Mouse (Mus musculus) liver, embryonic 14.5 days (tissue): ENCODE measurements around the gene Megf8. TPM values are rescaled to one million over a fixed set of nuclear protein-coding genes. Genes with fewer than 3 reads are reported as not detected.

Source experiments
- ATAC-seq: fragments of 200-750 bp; cut with Nextera tagmentation; 2 replicates; pipeline ENCODE4 v1.8.0; 2017; ENCODE audit warnings: moderate number of reproducible peaks, mild to moderate bottlenecking, moderate library complexity; ENCODE audit not compliant: insufficient read depth
- DNase-seq, 3 experiments: peaks; one replicate each; pipeline ENCODE4 v3.0.0-alpha.2; 2012 to 2013; ENCODE audit warnings: low read depth in 3 of 3, low spot score in 3 of 3
- H3K27ac ChIP-seq: fragments of 300-500 bp; sonication (generic); 2 replicates; pipeline ENCODE4 v1.5.1; 2014; ENCODE audit warnings: moderate library complexity, mild to moderate bottlenecking, control low read depth, inconsistent platforms
- H3K27me3 ChIP-seq: fragments of 300-500 bp; sonication (generic); 2 replicates; pipeline ENCODE4 v1.6.1; 2014; ENCODE audit warnings: mild to moderate bottlenecking, low read length, moderate library complexity; ENCODE audit not compliant: control insufficient read depth, insufficient read depth
- H3K36me3 ChIP-seq: fragments of 300-500 bp; sonication (generic); replicated peaks from 2 replicates; pipeline ENCODE4 v1.6.1; 2014; ENCODE audit warnings: low read depth; ENCODE audit not compliant: control insufficient read depth, insufficient read depth
- H3K4me1 ChIP-seq, 2 experiments: fragments of 200-500 bp in 1 of 2; fragments of 300-500 bp in 1 of 2; sonication (generic) in 1 of 2; replicated peaks; 2 replicates each; pipeline ENCODE4 v1.6.1; 2012 to 2014; ENCODE audit warnings: antibody characterized with exemption in 1 of 2, inconsistent platforms in 1 of 2, low read length in 1 of 2; ENCODE audit not compliant: control insufficient read depth in 2 of 2, insufficient read depth in 2 of 2
- H3K4me2 ChIP-seq: fragments of 300-500 bp; sonication (generic); 2 replicates; pipeline ENCODE4 v1.6.1; 2014; ENCODE audit warnings: low read depth, mild to moderate bottlenecking, control low read depth, moderate library complexity
- H3K4me3 ChIP-seq, 2 experiments: fragments of 200-500 bp in 1 of 2; fragments of 300-500 bp in 1 of 2; sonication (generic) in 1 of 2; 2 replicates each; pipeline ENCODE4 v1.5.1; 2012 to 2014; ENCODE audit warnings: low read depth in 2 of 2, low read length in 2 of 2, mild to moderate bottlenecking in 2 of 2, control low read depth in 1 of 2, inconsistent platforms in 1 of 2, moderate library complexity in 1 of 2; ENCODE audit not compliant: insufficient read depth in 1 of 2
- H3K9ac ChIP-seq: fragments of 300-500 bp; sonication (generic); replicated peaks from 2 replicates; pipeline ENCODE4 v1.6.1; 2014; ENCODE audit warnings: mild to moderate bottlenecking, control low read depth, moderate library complexity
- H3K9me3 ChIP-seq: fragments of 300-500 bp; sonication (generic); 2 replicates; pipeline ENCODE4 v1.6.1; 2016; ENCODE audit warnings: low read length, mixed read lengths; ENCODE audit not compliant: control insufficient read depth
- CTCF ChIP-seq: IDR thresholded peaks from 2 replicates; pipeline ENCODE4 v1.5.1; 2016; ENCODE audit warnings: antibody characterized with exemption, low read depth, control low read depth
- EP300 ChIP-seq: IDR thresholded peaks from 2 replicates; pipeline ENCODE4 v1.6.1; 2016; ENCODE audit warnings: antibody characterized with exemption, low read depth
- WGBS: fragments of 180-500 bp; shearing (Covaris S2); extraction: QIAGEN DNeasy Blood & Tissue Kit; methylation state at CpG from one replicate; pipeline ENCODE4 v1.1.7; 2014; ENCODE audit not compliant: insufficient replicate concordance; 5-methylcytosine and 5-hydroxymethylcytosine counted together
- polyA plus RNA-seq, 2 experiments: library from polyadenylated mRNA; depleted of rRNA in 1 of 2; stranded (reverse) in 1 of 2; unstranded in 1 of 2; fragments of >200 nt; fragmentation: Nextera tagmentation in 1 of 2; extraction: Ambion mirVana in 1 of 2; gene quantifications; 2 replicates each; pipeline versions ENCODE4 v1.2.1 to v1.2.3; 2012 to 2014

Gene Megf8
- polyA plus RNA-seq, 2 experiments: 0.53 to 1.3 TPM

DNA sequence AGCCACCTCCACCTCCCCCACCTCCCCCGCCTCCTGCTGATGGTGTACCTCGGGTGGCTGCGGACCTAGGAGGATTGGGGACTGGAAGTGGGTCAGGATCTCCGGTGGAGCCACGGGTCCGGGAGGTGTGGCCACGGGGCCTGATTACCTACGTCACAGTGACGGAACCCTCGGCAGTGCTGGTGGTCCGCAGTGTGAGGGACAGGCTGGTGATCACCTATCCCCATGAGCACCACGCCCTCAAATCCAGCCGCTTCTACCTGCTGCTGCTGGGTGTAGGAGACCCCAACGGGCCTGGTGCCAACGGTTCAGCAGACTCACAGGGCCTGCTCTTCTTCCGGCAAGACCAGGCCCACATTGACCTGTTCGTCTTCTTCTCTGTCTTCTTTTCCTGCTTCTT is 46.7 kb downstream of the Megf8 start:
- no peaks in the 10 kb centered on the region for H3K9me3 ChIP-seq
- no peak overlapping the region for H3K4me3 ChIP-seq
- DNase-seq (no peak), ATAC-seq (no peak)
- no peaks in the 10 kb centered on the region for H3K36me3 ChIP-seq
- no peak overlapping the region for H3K4me2 ChIP-seq
- peaks cover 20% of the 10 kb centered on the region for H3K27me3 ChIP-seq
- H3K27ac ChIP-seq: no peak overlapping the region
- no peaks in the 10 kb centered on the region for H3K4me1 ChIP-seq
- WGBS: 73% methylated on average over 17 of the region's 17 CpGs
- TF ChIP-seq CTCF (no peak), EP300 (no peak)
- no peak overlapping the region for H3K9ac ChIP-seq

GRCm38 (mm10) chr7:25365937-25366625 is 49.1 kb downstream of the Megf8 start:
- H3K4me3 ChIP-seq: no peak overlapping the region
- DNase-seq (no peak), ATAC-seq (no peak)
- peaks cover 34% of the 10 kb centered on the region for H3K27me3 ChIP-seq
- H3K4me1 ChIP-seq: no peaks in the 10 kb centered on the region
- 46% methylated on average over 13 of the region's 13 CpGs for WGBS
- no peak overlapping the region for H3K9ac ChIP-seq
- H3K4me2 ChIP-seq: no peak overlapping the region
- no peak overlapping the region for H3K27ac ChIP-seq
- H3K36me3 ChIP-seq: no peaks in the 10 kb centered on the region
- TF ChIP-seq CTCF: no peak
- no peak for TF ChIP-seq EP300
- no peaks in the 10 kb centered on the region for H3K9me3 ChIP-seq

- H3K4me1 ChIP-seq: no peaks in the 10 kb centered on the region
- no peak overlapping the region for H3K27ac ChIP-seq
- no peak overlapping the region for H3K9ac ChIP-seq
- peaks cover 34% of the 10 kb centered on the region for H3K27me3 ChIP-seq
- no peak for DNase-seq
- H3K4me2 ChIP-seq: no peak overlapping the region
- TF ChIP-seq EP300 (no peak), CTCF (peak; percentile 39; the same call in 1 of the 2 replicates)
- 4% methylated on average over 33 of the region's 33 CpGs for WGBS
- H3K4me3 ChIP-seq: no peak overlapping the region
- no peaks in the 10 kb centered on the region for H3K36me3 ChIP-seq
- no peak for ATAC-seq
- no peaks in the 10 kb centered on the region for H3K9me3 ChIP-seq
Measured at GRCm38 (mm10) chr7:25367632-25368293, 50.8 kb downstream of the Megf8 start.

DNA sequence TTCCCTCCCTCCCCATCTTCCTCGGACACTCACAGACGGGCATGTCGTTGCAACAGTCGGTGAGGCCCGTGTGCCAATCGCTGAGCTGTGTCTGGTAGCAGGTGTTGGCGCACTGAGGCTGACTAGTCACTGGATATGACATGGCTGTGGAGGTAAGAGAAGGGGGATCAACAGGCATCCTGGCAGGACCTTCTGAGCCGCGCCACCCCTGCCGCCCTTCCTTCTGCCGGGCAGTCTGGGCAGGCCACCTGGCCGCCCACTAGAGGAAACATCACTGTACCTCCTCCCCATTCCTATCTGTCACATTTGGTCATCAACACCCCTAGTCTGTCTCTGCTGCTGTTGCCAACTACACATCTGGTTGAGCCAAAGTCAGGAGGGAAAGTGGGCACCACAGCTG is 51.4 kb downstream of the Megf8 start:
- H3K9ac ChIP-seq: no peak overlapping the region
- no peak overlapping the region for H3K4me3 ChIP-seq
- no peaks in the 10 kb centered on the region for H3K4me1 ChIP-seq
- TF ChIP-seq EP300 (no peak), CTCF (no peak)
- DNase-seq: no peak
- 28% methylated on average over 12 of the region's 12 CpGs for WGBS
- no peak overlapping the region for H3K27ac ChIP-seq
- H3K36me3 ChIP-seq: no peaks in the 10 kb centered on the region
- H3K4me2 ChIP-seq: no peak overlapping the region
- H3K9me3 ChIP-seq: no peaks in the 10 kb centered on the region
- no peak for ATAC-seq
- peaks cover 34% of the 10 kb centered on the region for H3K27me3 ChIP-seq

DNA sequence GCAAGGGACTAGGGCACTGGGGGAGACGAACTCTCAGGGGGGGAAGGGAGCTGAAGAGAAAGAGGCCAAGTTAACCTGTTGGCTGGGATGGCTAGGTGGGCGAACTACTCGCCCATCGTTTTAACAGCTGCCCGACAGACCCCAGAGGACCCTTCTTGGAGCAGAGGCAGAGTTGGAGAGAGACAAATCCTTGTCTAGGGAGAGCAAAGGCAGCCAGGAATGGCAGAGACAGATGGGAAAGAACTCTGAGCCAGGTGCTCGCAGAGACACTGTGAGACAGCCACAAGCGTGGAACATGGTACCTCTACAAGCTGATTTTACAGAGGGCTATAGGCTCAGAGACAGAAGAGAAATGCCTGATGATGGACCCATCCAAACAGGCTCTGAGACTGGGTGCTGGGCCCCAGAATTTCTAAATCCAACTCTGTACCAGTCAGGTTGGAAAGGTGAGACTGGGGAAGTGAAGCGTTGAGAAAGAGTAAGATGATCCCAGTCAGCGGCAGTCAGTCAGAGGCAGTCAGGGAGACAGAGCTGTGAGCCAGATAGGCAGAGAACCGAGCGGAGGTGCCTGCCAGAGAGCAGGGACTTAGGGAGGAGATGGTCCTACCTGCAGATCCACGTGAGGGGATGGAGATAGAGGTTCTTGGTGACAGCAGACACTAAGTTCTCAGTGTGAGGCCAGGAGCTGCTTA is 52.2 kb downstream of the Megf8 start, which contains the start of gene Cnfn:
Cnfn (minus strand) TSS at position 667 of the 692 bp plus-strand sequence.
- peaks cover 34% of the 10 kb centered on the region for H3K27me3 ChIP-seq

More for the DNA sequence above, 52.2 kb downstream of the Megf8 start, which contains the start of gene Cnfn:
- H3K4me2 ChIP-seq: no peak within 1 kb of the TSS
- H3K9me3 ChIP-seq: no peaks in the 10 kb centered on the region
- H3K4me3 ChIP-seq: no peak within 1 kb of the TSS
- DNase-seq (no peak), ATAC-seq (no peak)
- WGBS: 43% methylated on average over 12 of the region's 12 CpGs
- TF ChIP-seq EP300: no peak
- no peak for TF ChIP-seq CTCF
- no peak within 1 kb of the TSS for H3K27ac ChIP-seq
- no peaks in the 10 kb centered on the region for H3K4me1 ChIP-seq
- H3K9ac ChIP-seq: no peak within 1 kb of the TSS
- H3K36me3 ChIP-seq: no peaks in the 10 kb centered on the region
